Comparison of ENCODE assay signal across 7 mouse cellular contexts in the genomic region with DNA sequence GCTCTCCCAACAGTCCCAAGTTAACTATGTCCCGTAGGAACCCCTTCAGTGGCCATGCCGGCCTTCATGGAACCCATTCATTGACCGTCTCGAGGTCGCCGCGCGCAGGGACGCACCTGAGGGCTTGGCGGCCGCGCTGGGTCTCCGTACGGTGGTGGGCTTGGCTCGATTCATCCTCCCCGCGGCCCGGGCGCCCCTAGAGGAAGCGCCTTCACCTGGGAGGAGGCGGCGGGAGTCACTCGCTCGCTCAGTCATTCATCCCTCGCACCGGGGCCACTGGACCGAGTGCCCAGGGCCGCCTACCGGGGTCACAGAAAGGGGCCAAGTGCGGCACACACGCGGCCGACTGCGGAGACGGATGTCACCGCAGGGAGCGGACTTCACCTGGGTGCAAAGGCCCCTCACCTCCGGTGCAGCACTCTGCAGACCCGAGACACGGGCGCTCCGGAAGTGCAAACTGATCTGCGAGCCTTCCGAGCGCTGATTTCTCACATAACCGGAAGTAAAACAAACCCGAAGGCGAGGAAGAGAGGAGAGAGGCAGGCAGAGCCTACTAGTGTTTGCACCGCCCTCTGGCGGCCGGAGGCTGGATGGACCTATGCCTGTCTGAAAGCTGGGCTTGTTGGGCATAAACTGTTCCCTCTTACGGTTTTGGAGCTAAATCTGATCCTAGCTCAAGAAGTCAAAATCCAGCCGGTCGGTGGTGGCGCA. TPM values are rescaled to one million over a fixed set of nuclear protein-coding genes. Genes with fewer than 3 reads are reported as not detected.
A peak's percentile ranks its signal among the peaks of the same experiment; 100 is the strongest.
DNase-seq lines count a peak whose midpoint lies in the region; ATAC-seq lines count a peak whose summit lies in the region.

A gene (minus strand): TSS at position 459 of the 711 bp plus-strand sequence.

- peak within 1 kb of the TSS; percentile 99 for H3K4me3 ChIP-seq in embryonic facial prominence, embryonic 11.5 days (ENCODE audit: low read depth, low read length)
- peak within 1 kb of the TSS; percentile 100 for H3K4me3 ChIP-seq in limb, embryonic 10.5 days
- peak within 1 kb of the TSS; percentile 95 for H3K4me3 ChIP-seq in midbrain, embryonic 13.5 days (replicated peaks)

- H3K9ac ChIP-seq in embryonic facial prominence, embryonic 11.5 days (replicated peaks; ENCODE audit: low read length): peak within 1 kb of the TSS; percentile 86
- H3K9ac ChIP-seq in midbrain, embryonic 13.5 days (replicated peaks): peak within 1 kb of the TSS; percentile 89

- no peaks in the 10 kb centered on the region; the same call in 1 of the 2 replicates for H3K4me1 ChIP-seq in embryonic facial prominence, embryonic 11.5 days (ENCODE audit: control insufficient read depth, insufficient read depth, low read length)
- peaks cover 14% of the 10 kb centered on the region for H3K4me1 ChIP-seq in limb, embryonic 10.5 days
- peaks cover 12% of the 10 kb centered on the region for H3K4me1 ChIP-seq in midbrain, embryonic 13.5 days (replicated peaks)

- H3K36me3 ChIP-seq in embryonic facial prominence, embryonic 11.5 days (replicated peaks; ENCODE audit: control insufficient read depth, insufficient read depth, low read depth, low read length): peaks cover 8% of the 10 kb centered on the region
- H3K36me3 ChIP-seq in limb, embryonic 10.5 days: peaks cover 38% of the 10 kb centered on the region
- peaks cover 38% of the 10 kb centered on the region for H3K36me3 ChIP-seq in midbrain, embryonic 13.5 days

- H3K9me3 ChIP-seq in embryonic facial prominence, embryonic 11.5 days (replicated peaks; ENCODE audit: control insufficient read depth, low read length): no peaks in the 10 kb centered on the region
- H3K9me3 ChIP-seq in limb, embryonic 10.5 days (replicated peaks): no peaks in the 10 kb centered on the region
- H3K9me3 ChIP-seq in midbrain, embryonic 13.5 days: no peaks in the 10 kb centered on the region

- peak; percentile 79 for ATAC-seq in embryonic facial prominence, embryonic 11.5 days (replicated peaks; ENCODE audit: insufficient number of reproducible peaks, low FRiP score, low TSS enrichment, low read depth)
- peak; percentile 86 for ATAC-seq in granulocyte monocyte progenitor cell, adult 5-6 weeks (replicated peaks; ENCODE audit: poor library complexity, severe bottlenecking)
- peak; percentile 91 for ATAC-seq in midbrain, embryonic 13.5 days

- under 1% methylated on average over 55 of the region's 55 CpGs for WGBS in embryonic facial prominence, embryonic 11.5 days
- under 1% methylated on average over 55 of the region's 55 CpGs for WGBS in limb, embryonic 10.5 days
- WGBS in midbrain, embryonic 13.5 days: under 1% methylated on average over 53 of the region's 55 CpGs

- 0 out of 2 replicates have a peak within 1 kb of the TSS, but pooled peaks have one; percentile 28 for H3K27ac ChIP-seq in embryonic facial prominence, embryonic 11.5 days (replicated peaks; ENCODE audit: low read depth, low read length)
- peak within 1 kb of the TSS; percentile 84 for H3K27ac ChIP-seq in limb, embryonic 10.5 days
- peak within 1 kb of the TSS; percentile 45 for H3K27ac ChIP-seq in midbrain, embryonic 13.5 days

- no peaks in the 10 kb centered on the region for H3K27me3 ChIP-seq in embryonic facial prominence, embryonic 11.5 days (ENCODE audit: control insufficient read depth, insufficient read depth, low read length)
- H3K27me3 ChIP-seq in limb, embryonic 10.5 days (ENCODE audit: low read depth, poor library complexity, severe bottlenecking): no peaks in the 10 kb centered on the region
- H3K27me3 ChIP-seq in midbrain, embryonic 13.5 days: no peaks in the 10 kb centered on the region

- peak; percentile 98 for DNase-seq in adrenal gland, postnatal 14 days
- peak; percentile 98 for DNase-seq in embryonic facial prominence, embryonic 11.5 days (ENCODE audit: low spot score)
- DNase-seq in kidney, adult 11 months: peak; percentile 95
- peak; percentile 97 for DNase-seq in limb, embryonic 10.5 days (ENCODE audit: low spot score)
- peak; percentile 93 for DNase-seq in spleen, adult 12 weeks (ENCODE audit: low spot score)

- peak within 1 kb of the TSS; percentile 77 for H3K4me2 ChIP-seq in embryonic facial prominence, embryonic 11.5 days (ENCODE audit: low read depth, low read length)
- H3K4me2 ChIP-seq in midbrain, embryonic 13.5 days (replicated peaks): peak within 1 kb of the TSS; percentile 82

RNA-seq across cellular contexts. Expression of the gene that starts here (rescaled TPM):
- 46.7 and 48.2 TPM in 2 replicates for total RNA-seq in adrenal gland, postnatal 14 days (2021)
- 21.2 and 26.2 TPM in 2 replicates for polyA plus RNA-seq in embryonic facial prominence, embryonic 11.5 days (2014; fragmentation: Nextera tagmentation; extraction: Ambion mirVana)
- 85.9 and 93.1 TPM in 2 replicates for total RNA-seq in granulocyte monocyte progenitor cell, adult 5-6 weeks (2014; fragmentation: Nextera tagmentation)
- total RNA-seq in granulocyte monocyte progenitor cell, adult 5-6 weeks (2017): 46.7 and 53.4 TPM in 2 replicates
- polyA plus RNA-seq in limb, embryonic 10.5 days (2016; fragmentation: Nextera tagmentation; extraction: Ambion mirVana): 42.5 and 43.7 TPM in 2 replicates
- 24.0 and 28.9 TPM in 2 replicates for polyA plus RNA-seq in midbrain, embryonic 13.5 days (2015; fragmentation: Nextera tagmentation; extraction: Ambion mirVana)

Comparison
In these comparisons a context has a peak if more than half of its experiments do, and no peak if none do; other contexts are left out.
1. Peak in every context shown above with its lines: DNase-seq, ATAC-seq, H3K4me3 ChIP-seq and H3K27ac ChIP-seq.
2. H3K27ac ChIP-seq: peak in every context shown above with its lines; median percentile 84 in limb, embryonic 10.5 days; 45 in midbrain, embryonic 13.5 days; 28 in embryonic facial prominence, embryonic 11.5 days.